Comparison of ENCODE assay signal across 8 mouse cellular contexts in the genomic region with DNA sequence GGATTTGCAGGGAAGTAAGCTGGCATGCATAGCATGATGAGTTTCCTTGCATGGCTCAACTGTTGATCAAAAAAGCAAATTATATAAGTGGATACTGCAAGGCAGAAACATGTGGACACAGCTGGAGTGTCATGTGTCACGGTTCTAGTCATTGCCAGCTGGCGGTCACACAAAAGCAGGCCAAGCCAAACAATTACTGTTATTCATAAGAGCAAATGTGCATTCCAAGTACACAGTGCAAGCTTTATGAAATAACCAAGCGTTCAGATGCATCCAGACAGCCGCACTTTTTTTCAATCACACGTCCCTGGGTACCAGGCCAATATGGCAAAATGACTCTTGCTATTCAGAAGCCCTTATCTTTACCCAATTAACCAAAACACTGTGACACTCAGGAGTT.
DNase-seq lines count a peak whose midpoint lies in the region.

No protein-coding gene starts in this region.

- peak; percentile 38 for DNase-seq in embryo, embryonic 11 days
- DNase-seq in embryo, embryonic 10.5 days (ENCODE audit: low spot score), result no peak
- peak; percentile 34 for DNase-seq in urinary bladder, postnatal 14 days (ENCODE audit: low spot score)
- no peak for DNase-seq in urinary bladder, adult 2 months (ENCODE audit: low spot score)
- peak; percentile 56 for DNase-seq in kidney, adult 9 months
- DNase-seq in lung, postnatal 25 days (ENCODE audit: low spot score), result peak; percentile 63
- no peak for DNase-seq in yolk sac, embryonic 10.5 days (ENCODE audit: low spot score)
- DNase-seq in thymus, postnatal 0 days (ENCODE audit: low spot score), result no peak

Comparison
In these comparisons a context has a peak if more than half of its experiments do, and no peak if none do; other contexts are left out.
1. DNase-seq: peak in embryo, embryonic 11 days (single experiment), urinary bladder, postnatal 14 days (single experiment), kidney, adult 9 months (single experiment) and lung, postnatal 25 days (single experiment); none in embryo, embryonic 10.5 days (single experiment), urinary bladder, adult 2 months (single experiment), yolk sac, embryonic 10.5 days (single experiment) and thymus, postnatal 0 days (single experiment).